ENCODE assay signal across 20 mouse cellular contexts in genomic region chr4:117131198-117131597, GRCm38 (mm10). TPM values are rescaled to one million over a fixed set of nuclear protein-coding genes. Genes with fewer than 3 reads are reported as not detected.
DNase-seq lines count a peak whose midpoint lies in the region; ATAC-seq and TF ChIP-seq lines count a peak whose summit lies in the region.
"Had no signal": no experiment of that assay in that cellular context is flagged by ENCODE, and none has a peak within 500 bp of the region (broad histone marks: within the 10 kb centered on the region; RNA-seq: fewer than 3 reads in every experiment).

No protein-coding gene starts in this region.

- no peak for TF ChIP-seq POLR2A in lung, adult 2 months (IDR thresholded peaks at IDR 0.05; ENCODE audit: borderline replicate concordance, extremely low read depth, low read depth, low read length)

- no peak overlapping the region for H3K4me2 ChIP-seq in lung, postnatal 0 days (replicated peaks; ENCODE audit: low read depth, low read length)
- peak overlapping the region; percentile 78 for H3K4me2 ChIP-seq in hindbrain, embryonic 13.5 days
- peak overlapping the region; percentile 68; the same call in 1 of the 2 replicates for H3K4me2 ChIP-seq in neural tube, embryonic 14.5 days (ENCODE audit: low read depth, low read length)
- H3K4me2 ChIP-seq: embryonic facial prominence, embryonic 12.5 days; heart, embryonic 15.5 days; liver, embryonic 15.5 days had no signal

- WGBS in lung, postnatal 0 days: 68% methylated on average over 6 of the region's 6 CpGs
- 65% methylated on average over 6 of the region's 6 CpGs for WGBS in lung, adult 2 months
- 68% methylated on average over 6 of the region's 6 CpGs for WGBS in embryonic facial prominence, embryonic 10.5 days
- WGBS in hindbrain, embryonic 13.5 days: 48% methylated on average over 6 of the region's 6 CpGs
- 49% methylated on average over 6 of the region's 6 CpGs for WGBS in neural tube, embryonic 14.5 days

- TF ChIP-seq EP300 in lung, postnatal 0 days (IDR thresholded peaks at IDR 0.05): no peak

- no peak for TF ChIP-seq CTCF in lung, postnatal 0 days (IDR thresholded peaks at IDR 0.05)
- no peak for TF ChIP-seq CTCF in lung, adult 2 months (IDR thresholded peaks at IDR 0.05; ENCODE audit: insufficient read depth, low read length)

- no peaks in the 10 kb centered on the region for H3K27me3 ChIP-seq in lung, postnatal 0 days (replicated peaks; ENCODE audit: insufficient read depth, low read length)
- H3K27me3 ChIP-seq in embryonic facial prominence, embryonic 10.5 days (replicated peaks; ENCODE audit: low read depth, poor library complexity, severe bottlenecking): peaks cover 45% of the 10 kb centered on the region
- peaks cover 2% of the 10 kb centered on the region; the same call in 1 of the 2 replicates for H3K27me3 ChIP-seq in hindbrain, embryonic 13.5 days
- H3K27me3 ChIP-seq in neural tube, embryonic 14.5 days (ENCODE audit: control insufficient read depth, insufficient read depth, low read length): no peaks in the 10 kb centered on the region

- no peaks in the 10 kb centered on the region for H3K36me3 ChIP-seq in lung, postnatal 0 days (ENCODE audit: insufficient read depth, low read length)
- peaks cover 37% of the 10 kb centered on the region for H3K36me3 ChIP-seq in embryonic facial prominence, embryonic 10.5 days (replicated peaks)
- peaks cover 34% of the 10 kb centered on the region for H3K36me3 ChIP-seq in hindbrain, embryonic 13.5 days
- H3K36me3 ChIP-seq in neural tube, embryonic 14.5 days (ENCODE audit: control insufficient read depth, insufficient read depth, low read length): peaks cover 10% of the 10 kb centered on the region
- H3K36me3 ChIP-seq: heart, embryonic 15.5 days had no signal

- H3K4me3 ChIP-seq in lung, postnatal 0 days (ENCODE audit: low read depth, low read length): no peak overlapping the region
- no peak overlapping the region for H3K4me3 ChIP-seq in lung, adult 2 months (replicated peaks; ENCODE audit: extremely low read depth, low read depth, low read length)
- peak overlapping the region; percentile 92 for H3K4me3 ChIP-seq in embryonic facial prominence, embryonic 10.5 days
- no peak overlapping the region for H3K4me3 ChIP-seq in hindbrain, embryonic 13.5 days
- H3K4me3 ChIP-seq in neural tube, embryonic 14.5 days (ENCODE audit: low read depth, low read length): no peak overlapping the region
- H3K4me3 ChIP-seq: gastrocnemius, adult 2 months; heart, embryonic 15.5 days; limb, embryonic 10.5 days; liver, embryonic 15.5 days had no signal

- H3K4me1 ChIP-seq in lung, postnatal 0 days (ENCODE audit: insufficient read depth, low read depth, low read length): peaks cover 6% of the 10 kb centered on the region
- H3K4me1 ChIP-seq in lung, adult 2 months (ENCODE audit: control insufficient read depth, insufficient read depth, low read length): peaks cover 11% of the 10 kb centered on the region
- peaks cover 56% of the 10 kb centered on the region for H3K4me1 ChIP-seq in embryonic facial prominence, embryonic 10.5 days
- peaks cover 40% of the 10 kb centered on the region for H3K4me1 ChIP-seq in hindbrain, embryonic 13.5 days (replicated peaks)
- H3K4me1 ChIP-seq in neural tube, embryonic 14.5 days (ENCODE audit: control insufficient read depth, insufficient read depth, low read length): peaks cover 14% of the 10 kb centered on the region

- ATAC-seq in lung, postnatal 0 days: no peak
- no peak for ATAC-seq in hindbrain, embryonic 13.5 days (ENCODE audit: low FRiP score)
- no peak for ATAC-seq in neural tube, embryonic 14.5 days (ENCODE audit: low read depth)
- ATAC-seq in megakaryocyte-erythroid progenitor cell, adult 5-6 weeks (replicated peaks; ENCODE audit: low FRiP score, low TSS enrichment, poor library complexity, severe bottlenecking): no peak
- ATAC-seq: CD4-positive, CD25-positive, alpha-beta regulatory T cell, adult 4 months had no signal

- H3K27ac ChIP-seq in lung, postnatal 0 days (ENCODE audit: low read length): no peak overlapping the region
- peak overlapping the region; percentile 49 for H3K27ac ChIP-seq in embryonic facial prominence, embryonic 10.5 days (replicated peaks)
- peak overlapping the region; percentile 66 for H3K27ac ChIP-seq in hindbrain, embryonic 13.5 days
- no peak overlapping the region for H3K27ac ChIP-seq in neural tube, embryonic 14.5 days (ENCODE audit: low read depth, low read length)
- H3K27ac ChIP-seq: embryonic facial prominence, embryonic 12.5 days; gastrocnemius, adult 2 months; heart, embryonic 15.5 days; limb, embryonic 10.5 days; liver, embryonic 15.5 days had no signal

- H3K9me3 ChIP-seq in lung, postnatal 0 days (ENCODE audit: low read length): no peaks in the 10 kb centered on the region
- H3K9me3 ChIP-seq in embryonic facial prominence, embryonic 10.5 days: no peaks in the 10 kb centered on the region
- H3K9me3 ChIP-seq in hindbrain, embryonic 13.5 days: no peaks in the 10 kb centered on the region
- H3K9me3 ChIP-seq in neural tube, embryonic 14.5 days (ENCODE audit: control insufficient read depth, low read length): no peaks in the 10 kb centered on the region
- H3K9me3 ChIP-seq: embryonic facial prominence, embryonic 12.5 days; heart, embryonic 15.5 days; limb, embryonic 10.5 days; liver, embryonic 15.5 days had no signal

- DNase-seq in lung, postnatal 0 days (ENCODE audit: low spot score): peak; percentile 36
- DNase-seq in lung, adult 2 months: no peak
- no peak for DNase-seq in embryonic facial prominence, embryonic 10.5 days (ENCODE audit: low spot score)
- DNase-seq in urinary bladder, postnatal 36 days (ENCODE audit: low spot score in 2 of 2): no peak
- DNase-seq: adrenal gland, postnatal 36 days; cerebellum, postnatal 25 days; gastrocnemius, adult 2 months; heart, adult 18-20 months; kidney, adult 8-10 months; kidney, postnatal 4 days; lung, postnatal 36 days had no signal

- no peak overlapping the region for H3K9ac ChIP-seq in lung, postnatal 0 days (replicated peaks; ENCODE audit: low read depth)
- peak overlapping the region; percentile 90; the same call in 1 of the 2 replicates for H3K9ac ChIP-seq in hindbrain, embryonic 13.5 days
- H3K9ac ChIP-seq in neural tube, embryonic 14.5 days (replicated peaks; ENCODE audit: low read depth, low read length): no peak overlapping the region
- H3K9ac ChIP-seq: embryonic facial prominence, embryonic 12.5 days; heart, embryonic 15.5 days; liver, embryonic 15.5 days had no signal

RNA-seq across cellular contexts. Expression of gene Plk3, which starts 2.6 kb away (rescaled TPM):
- 4.0 and 5.0 TPM in 2 replicates for polyA plus RNA-seq in lung, postnatal 0 days (2015; fragmentation: Nextera tagmentation; extraction: Ambion mirVana)
- polyA plus RNA-seq in lung, adult 2 months (2012; rRNA removed): 19.4 and 20.4 TPM in 2 replicates
- polyA plus RNA-seq in embryonic facial prominence, embryonic 10.5 days (2016; fragmentation: Nextera tagmentation; extraction: Ambion mirVana): 7.9 and 15.1 TPM in 2 replicates
- 16.2 and 16.6 TPM in 2 replicates for polyA plus RNA-seq in hindbrain, embryonic 13.5 days (2015; fragmentation: Nextera tagmentation; extraction: Ambion mirVana)
- 16.1 and 19.1 TPM in 2 replicates for polyA plus RNA-seq in neural tube, embryonic 14.5 days (2014; fragmentation: Nextera tagmentation; extraction: Ambion mirVana)
- 0.66 and 1.8 TPM in 2 replicates for total RNA-seq in megakaryocyte-erythroid progenitor cell, adult 5-6 weeks (2014; fragmentation: Nextera tagmentation)
- total RNA-seq in megakaryocyte-erythroid progenitor cell, adult 5-6 weeks (2017): 0.94 and 2.8 TPM in 2 replicates

RNA-seq across cellular contexts. Expression of gene Tctex1d4, which starts 4.6 kb away (rescaled TPM):
- 26.1 and 27.2 TPM in 2 replicates for polyA plus RNA-seq in lung, postnatal 0 days (2015; fragmentation: Nextera tagmentation; extraction: Ambion mirVana)
- polyA plus RNA-seq in lung, adult 2 months (2012; rRNA removed): 58.9 and 61.4 TPM in 2 replicates
- polyA plus RNA-seq in embryonic facial prominence, embryonic 10.5 days (2016; fragmentation: Nextera tagmentation; extraction: Ambion mirVana): not detected in 2 replicates
- 0.86 TPM in 1 of 2 replicates, not detected in the other for polyA plus RNA-seq in hindbrain, embryonic 13.5 days (2015; fragmentation: Nextera tagmentation; extraction: Ambion mirVana)
- polyA plus RNA-seq in neural tube, embryonic 14.5 days (2014; fragmentation: Nextera tagmentation; extraction: Ambion mirVana): not detected in 2 replicates
- total RNA-seq in megakaryocyte-erythroid progenitor cell, adult 5-6 weeks (2014; fragmentation: Nextera tagmentation): not detected in 2 replicates
- not detected in 2 replicates for total RNA-seq in megakaryocyte-erythroid progenitor cell, adult 5-6 weeks (2017)
- total RNA-seq: adrenal gland, postnatal 36 days; gastrocnemius, adult 2 months; monocyte, adult 5-6 weeks had no signal
- polyA plus RNA-seq: embryonic facial prominence, embryonic 12.5 days; heart, embryonic 15.5 days; limb, embryonic 10.5 days had no signal

RNA-seq across cellular contexts. Expression of gene Btbd19, which starts 5.7 kb away (rescaled TPM):
- 3.8 and 4.3 TPM in 2 replicates for polyA plus RNA-seq in lung, postnatal 0 days (2015; fragmentation: Nextera tagmentation; extraction: Ambion mirVana)
- 12.1 and 13.7 TPM in 2 replicates for polyA plus RNA-seq in lung, adult 2 months (2012; rRNA removed)
- 3.6 and 4.0 TPM in 2 replicates for polyA plus RNA-seq in embryonic facial prominence, embryonic 10.5 days (2016; fragmentation: Nextera tagmentation; extraction: Ambion mirVana)
- polyA plus RNA-seq in hindbrain, embryonic 13.5 days (2015; fragmentation: Nextera tagmentation; extraction: Ambion mirVana): 3.9 and 4.2 TPM in 2 replicates
- polyA plus RNA-seq in neural tube, embryonic 14.5 days (2014; fragmentation: Nextera tagmentation; extraction: Ambion mirVana): 2.7 and 3.9 TPM in 2 replicates
- total RNA-seq in megakaryocyte-erythroid progenitor cell, adult 5-6 weeks (2014; fragmentation: Nextera tagmentation): 17.5 and 19.1 TPM in 2 replicates
- total RNA-seq in megakaryocyte-erythroid progenitor cell, adult 5-6 weeks (2017): 7.7 and 15.6 TPM in 2 replicates

RNA-seq across cellular contexts. Expression of gene Rps8, which starts 24.8 kb away (rescaled TPM):
- polyA plus RNA-seq in lung, postnatal 0 days (2015; fragmentation: Nextera tagmentation; extraction: Ambion mirVana): 633 and 681 TPM in 2 replicates
- polyA plus RNA-seq in lung, adult 2 months (2012; rRNA removed): 456 and 494 TPM in 2 replicates
- polyA plus RNA-seq in embryonic facial prominence, embryonic 10.5 days (2016; fragmentation: Nextera tagmentation; extraction: Ambion mirVana): 897 and 923 TPM in 2 replicates
- polyA plus RNA-seq in hindbrain, embryonic 13.5 days (2015; fragmentation: Nextera tagmentation; extraction: Ambion mirVana): 576 and 608 TPM in 2 replicates
- 549 and 599 TPM in 2 replicates for polyA plus RNA-seq in neural tube, embryonic 14.5 days (2014; fragmentation: Nextera tagmentation; extraction: Ambion mirVana)
- 5,319 and 5,634 TPM in 2 replicates for total RNA-seq in megakaryocyte-erythroid progenitor cell, adult 5-6 weeks (2014; fragmentation: Nextera tagmentation)
- total RNA-seq in megakaryocyte-erythroid progenitor cell, adult 5-6 weeks (2017): 1,767 and 2,088 TPM in 2 replicates

RNA-seq across cellular contexts. Expression of gene Ptch2, which starts 35.3 kb away (rescaled TPM):
- polyA plus RNA-seq in lung, postnatal 0 days (2015; fragmentation: Nextera tagmentation; extraction: Ambion mirVana): 3.6 and 4.0 TPM in 2 replicates
- 8.3 and 8.8 TPM in 2 replicates for polyA plus RNA-seq in lung, adult 2 months (2012; rRNA removed)
- 9.2 and 10.4 TPM in 2 replicates for polyA plus RNA-seq in embryonic facial prominence, embryonic 10.5 days (2016; fragmentation: Nextera tagmentation; extraction: Ambion mirVana)
- 6.8 and 7.9 TPM in 2 replicates for polyA plus RNA-seq in hindbrain, embryonic 13.5 days (2015; fragmentation: Nextera tagmentation; extraction: Ambion mirVana)
- polyA plus RNA-seq in neural tube, embryonic 14.5 days (2014; fragmentation: Nextera tagmentation; extraction: Ambion mirVana): 5.6 and 6.4 TPM in 2 replicates
- total RNA-seq in megakaryocyte-erythroid progenitor cell, adult 5-6 weeks (2014; fragmentation: Nextera tagmentation): 0.25 TPM in 1 of 2 replicates, not detected in the other
- total RNA-seq in megakaryocyte-erythroid progenitor cell, adult 5-6 weeks (2017): not detected in 2 replicates
- total RNA-seq: monocyte, adult 5-6 weeks had no signal

Comparison
In these comparisons a context has a peak if more than half of its experiments do, and no peak if none do; other contexts are left out.
1. H3K27ac ChIP-seq: peak in embryonic facial prominence, embryonic 10.5 days (single experiment) and hindbrain, embryonic 13.5 days (single experiment); none in lung, postnatal 0 days (single experiment) and neural tube, embryonic 14.5 days (single experiment).
2. RNA of gene Tctex1d4, which starts 4.6 kb away (polyA plus RNA-seq): 58.9 to 61.4 TPM in lung, adult 2 months and 26.1 to 27.2 TPM in lung, postnatal 0 days; 0.86 TPM in hindbrain, embryonic 13.5 days, not detected in neural tube, embryonic 14.5 days and not detected in embryonic facial prominence, embryonic 10.5 days; every median in the first group is over 10 times any median in the second.